Mouse (Mus musculus): Measurements from ENCODE around the gene Serpina3g.

- TF ChIP-seq POLR2A (IDR thresholded peaks at IDR 0.05; ENCODE audit: borderline replicate concordance, insufficient read depth, low read length) (no peak), CTCF (IDR thresholded peaks at IDR 0.05; ENCODE audit: borderline replicate concordance, insufficient read depth, low read depth, low read length) (no peak)
Measured at GRCm38 (mm10) chr12:104247553-104248002, 11.5 kb downstream of the Serpina3g start.

Measured in cerebellum, adult 2 months (tissue).